Mouse (Mus musculus) left cerebral cortex, adult 9 months (tissue): ENCODE data around the gene 1700029I15Rik.

Experiments
- DNase-seq, 2 experiments: peaks; one replicate each; pipeline ENCODE4 v3.0.0; 2022; ENCODE audit warnings: low spot score in 2 of 2

Gene 1700029I15Rik

DNA sequence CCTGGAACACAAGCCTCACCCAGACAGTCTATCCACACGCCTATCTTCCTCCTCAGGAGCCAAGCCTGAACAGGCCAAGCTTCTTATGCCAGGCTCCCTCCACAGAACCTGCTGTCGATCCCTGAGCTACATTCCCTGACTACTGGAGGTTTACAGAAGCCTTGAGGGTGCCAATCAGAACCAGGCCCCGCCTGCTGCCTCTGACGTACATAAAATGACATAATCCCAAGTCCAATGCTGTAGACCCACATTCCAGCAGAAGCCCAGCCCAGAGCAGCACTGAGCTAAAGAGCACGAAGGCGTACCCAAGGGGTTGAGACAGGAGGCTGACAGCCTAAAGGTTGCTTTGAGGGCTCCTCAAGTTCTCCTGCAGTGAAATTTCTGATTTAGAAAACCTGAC, 45.5 kb downstream of the 1700029I15Rik start:
- DNase-seq = peak; percentile 80 to 87

DNA sequence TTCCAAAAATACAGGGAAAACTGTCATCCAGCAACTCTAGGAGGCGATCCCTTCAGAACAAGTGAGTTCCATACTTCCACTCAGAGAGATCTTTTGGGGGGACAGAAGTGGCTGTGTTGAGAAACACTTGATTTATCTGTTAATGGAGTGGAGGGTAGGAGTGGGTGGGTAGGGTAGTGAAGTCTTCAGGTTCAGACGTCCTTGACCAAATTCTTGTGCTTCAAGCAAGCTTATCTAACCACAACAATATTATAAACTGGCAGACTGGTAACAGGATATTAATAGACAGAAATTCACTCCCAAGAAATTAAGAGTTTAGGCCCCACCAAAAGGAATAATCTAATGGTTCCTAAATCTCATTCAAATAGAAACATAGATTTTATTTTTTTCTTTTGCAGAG, 47.8 kb downstream of the 1700029I15Rik start:
- DNase-seq = no peak

DNA sequence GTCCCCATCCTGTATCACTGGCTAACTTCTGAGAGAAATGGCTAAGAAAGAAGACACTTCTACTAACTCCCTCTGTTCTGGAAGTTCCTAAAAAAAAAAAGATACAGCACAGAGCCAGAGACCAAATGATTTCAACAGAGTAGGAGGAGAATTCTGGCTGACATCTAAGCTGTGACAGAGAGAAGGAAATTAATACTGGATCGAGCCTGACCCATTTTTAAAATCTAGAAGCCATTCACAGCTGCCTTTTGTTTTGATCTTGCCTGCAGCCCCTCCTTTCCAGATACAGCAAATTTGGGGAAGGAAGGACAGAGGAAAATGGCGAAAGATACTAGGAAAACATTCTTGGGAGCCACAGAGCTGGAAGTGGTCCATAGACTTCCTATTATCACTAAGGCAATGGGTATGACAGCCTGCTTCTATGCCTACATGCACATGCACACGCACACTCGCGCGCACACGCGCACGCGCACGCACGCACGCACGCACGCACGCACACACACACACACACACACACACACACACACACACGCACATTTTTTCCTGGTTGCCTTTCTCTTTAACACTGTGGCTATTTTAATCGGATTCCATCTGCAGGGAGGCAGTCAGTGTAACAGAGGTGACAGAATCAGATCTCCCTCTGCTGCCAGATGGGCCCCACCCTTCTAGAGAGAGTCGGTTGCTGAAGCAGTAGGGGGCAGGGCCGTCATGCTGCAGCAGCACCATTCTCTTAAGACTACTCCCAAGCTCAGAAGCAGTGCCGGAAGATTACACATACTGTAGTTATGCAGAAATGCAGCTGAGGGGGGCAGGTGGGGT, 48.6 kb downstream of the 1700029I15Rik start:
- peak; percentile 63 to 72 for DNase-seq

DNA sequence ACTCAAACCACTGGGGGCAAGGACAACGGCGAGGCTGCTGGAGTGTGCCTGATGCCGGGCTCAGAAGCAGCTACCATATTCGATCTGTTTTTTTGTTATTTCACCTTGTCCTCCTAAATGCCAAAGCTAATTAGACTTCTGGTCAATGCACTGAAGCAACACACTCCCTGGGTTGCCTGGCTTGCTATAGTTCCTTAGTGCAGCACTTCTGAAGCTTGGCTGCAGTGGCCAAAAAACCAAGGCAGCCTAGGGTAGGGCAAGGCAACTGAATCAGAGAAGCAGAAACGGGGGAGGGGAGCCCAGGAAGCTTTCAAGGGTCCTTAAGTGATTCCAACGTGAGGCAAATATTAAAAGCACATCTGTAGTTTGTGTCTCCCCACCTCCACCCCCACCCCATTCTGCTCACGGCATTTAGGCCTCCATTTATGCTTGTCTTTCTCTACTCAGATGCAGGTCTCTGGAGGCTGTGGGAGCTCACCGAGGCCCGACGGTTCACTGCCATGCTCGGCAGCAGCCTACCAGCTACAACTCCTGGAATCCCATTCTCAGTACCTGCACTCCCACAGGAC, 49.4 kb downstream of the 1700029I15Rik start:
- no peak for DNase-seq

DNA sequence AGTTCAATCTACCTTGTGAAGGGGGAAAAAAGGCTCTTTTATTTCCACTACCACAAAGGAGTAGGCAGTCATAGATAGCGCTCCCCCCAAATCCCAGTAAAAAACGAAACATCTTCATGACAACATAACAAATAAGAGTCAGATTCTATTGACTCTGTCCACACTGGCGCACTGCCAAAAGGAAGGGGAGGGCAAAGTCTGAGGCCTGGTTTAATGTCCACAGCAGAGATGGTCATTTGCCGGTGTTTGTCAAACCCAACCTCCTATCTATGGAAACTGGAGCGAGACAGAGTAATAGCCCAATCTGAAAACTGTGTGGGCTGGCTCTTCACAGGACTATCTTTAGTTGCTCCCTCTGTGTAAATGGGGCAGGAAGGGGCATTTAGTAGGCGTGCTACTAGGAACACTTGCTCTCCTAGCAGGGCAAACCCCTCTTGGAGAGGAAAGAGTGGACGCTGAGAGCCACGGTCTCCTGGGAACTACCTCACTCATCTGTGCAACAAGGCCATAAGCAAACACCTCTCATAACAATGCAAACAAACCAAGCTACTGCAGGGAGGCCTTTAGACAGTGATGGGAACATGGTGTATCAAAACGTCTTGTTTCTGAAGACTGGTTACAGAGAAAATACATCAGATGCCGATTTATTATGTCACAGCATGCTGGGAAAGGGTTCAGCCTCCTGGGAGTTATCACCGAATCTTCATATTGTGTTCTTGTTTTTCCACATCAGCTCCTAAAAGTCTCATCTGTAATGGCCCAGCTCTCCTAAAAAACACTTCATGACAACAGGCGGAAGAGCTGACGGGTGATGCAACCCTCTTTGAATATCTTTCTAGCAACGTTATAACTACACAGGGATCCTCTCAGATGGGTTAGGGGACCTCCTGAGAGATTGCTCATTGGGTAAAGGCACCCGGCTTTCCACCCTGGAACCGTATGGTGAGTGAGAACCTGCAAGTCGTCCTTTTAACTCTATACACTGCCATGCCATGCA, 50.3 kb downstream of the 1700029I15Rik start:
- DNase-seq = no peak

DNA sequence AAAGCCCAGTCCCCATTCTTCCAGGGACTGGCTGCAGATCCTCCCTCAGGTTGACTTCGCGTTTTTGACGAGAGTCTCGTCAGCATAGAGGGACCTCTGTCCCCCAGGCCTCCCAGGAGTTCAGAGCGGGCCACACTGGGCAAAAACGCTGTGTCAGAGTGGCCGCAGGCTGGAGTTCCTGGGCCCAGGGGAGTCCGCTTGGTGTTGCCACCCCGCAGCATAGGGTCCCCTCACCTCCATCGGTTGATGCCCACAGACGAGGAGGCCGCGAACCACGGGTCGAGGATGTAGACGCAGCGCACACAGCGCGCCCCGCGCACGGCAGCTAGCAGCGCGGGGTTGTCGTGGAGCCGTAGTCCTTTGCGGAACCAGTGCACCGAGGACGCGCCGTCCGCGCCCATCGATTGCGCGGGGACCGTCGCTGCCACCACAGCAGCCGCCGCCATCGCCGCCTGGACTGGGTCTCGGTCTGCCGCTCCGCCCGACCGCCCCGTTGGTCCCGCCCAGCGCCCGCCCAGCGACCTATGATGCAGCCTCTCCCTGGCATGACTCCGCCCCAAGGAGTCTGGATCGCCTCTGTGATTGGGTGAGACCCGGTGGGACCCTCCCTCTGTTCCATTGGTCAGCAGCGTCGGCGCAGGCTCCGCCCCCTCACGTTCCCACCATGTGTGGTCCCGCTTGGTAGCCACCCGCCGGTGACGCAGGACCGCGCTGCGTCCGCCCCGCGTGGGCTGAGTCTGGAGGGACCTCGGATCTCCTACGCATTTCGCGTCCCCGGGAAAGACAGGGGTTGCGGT, 51.4 kb downstream of the 1700029I15Rik start, which contains the start of gene Cry2:
Gene Cry2, minus strand, starts transcription at position 466 of the 797 bp plus-strand sequence.
- peak; percentile 97 to 99 for DNase-seq

DNA sequence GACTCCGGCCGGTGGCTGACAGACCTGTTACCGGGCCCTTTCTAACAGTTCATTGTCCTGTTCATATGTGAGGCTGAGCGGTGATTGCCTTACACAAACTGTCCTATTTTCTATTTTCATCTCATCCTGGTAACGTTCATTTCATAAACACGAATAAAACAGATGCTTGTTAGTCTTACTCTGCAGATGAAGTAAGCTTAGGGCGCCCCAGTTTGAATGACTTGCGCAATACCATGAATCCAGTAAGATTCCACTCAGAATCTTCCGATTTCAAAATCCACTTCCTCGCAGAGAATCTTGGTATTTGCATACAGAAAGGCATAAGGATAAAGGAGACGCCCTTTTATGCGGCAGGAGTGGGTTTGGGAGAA, 52.0 kb downstream of the 1700029I15Rik start:
- DNase-seq = no peak

DNA sequence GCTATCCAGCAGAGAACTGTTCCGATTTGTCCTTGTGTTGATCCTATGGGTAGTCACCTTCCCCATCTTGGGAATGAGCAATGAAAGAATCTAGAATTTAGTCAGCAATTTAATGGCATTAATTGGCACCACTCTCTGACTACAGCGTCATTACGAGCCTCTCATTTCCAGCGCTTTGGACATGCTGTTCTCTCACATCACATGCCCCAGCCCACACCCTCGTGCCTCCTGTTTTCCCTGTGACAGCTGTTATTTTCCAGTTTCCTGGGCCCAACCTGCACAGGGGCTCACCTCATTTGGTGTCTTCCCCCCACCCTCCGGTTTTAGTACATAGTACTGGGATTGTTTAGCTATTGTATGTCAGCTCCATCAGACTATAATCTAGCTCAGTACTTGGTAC, 52.7 kb downstream of the 1700029I15Rik start:
- DNase-seq = no peak
